Mouse (Mus musculus): ENCODE data around the gene Erich4. TPM values are rescaled to one million over a fixed set of nuclear protein-coding genes. Genes with fewer than 3 reads are reported as not detected.
A peak's percentile ranks its signal among the peaks of the same experiment; 100 is the strongest.

The Erich4 gene
- polyA plus RNA-seq, 2 experiments, result not detected

DNA sequence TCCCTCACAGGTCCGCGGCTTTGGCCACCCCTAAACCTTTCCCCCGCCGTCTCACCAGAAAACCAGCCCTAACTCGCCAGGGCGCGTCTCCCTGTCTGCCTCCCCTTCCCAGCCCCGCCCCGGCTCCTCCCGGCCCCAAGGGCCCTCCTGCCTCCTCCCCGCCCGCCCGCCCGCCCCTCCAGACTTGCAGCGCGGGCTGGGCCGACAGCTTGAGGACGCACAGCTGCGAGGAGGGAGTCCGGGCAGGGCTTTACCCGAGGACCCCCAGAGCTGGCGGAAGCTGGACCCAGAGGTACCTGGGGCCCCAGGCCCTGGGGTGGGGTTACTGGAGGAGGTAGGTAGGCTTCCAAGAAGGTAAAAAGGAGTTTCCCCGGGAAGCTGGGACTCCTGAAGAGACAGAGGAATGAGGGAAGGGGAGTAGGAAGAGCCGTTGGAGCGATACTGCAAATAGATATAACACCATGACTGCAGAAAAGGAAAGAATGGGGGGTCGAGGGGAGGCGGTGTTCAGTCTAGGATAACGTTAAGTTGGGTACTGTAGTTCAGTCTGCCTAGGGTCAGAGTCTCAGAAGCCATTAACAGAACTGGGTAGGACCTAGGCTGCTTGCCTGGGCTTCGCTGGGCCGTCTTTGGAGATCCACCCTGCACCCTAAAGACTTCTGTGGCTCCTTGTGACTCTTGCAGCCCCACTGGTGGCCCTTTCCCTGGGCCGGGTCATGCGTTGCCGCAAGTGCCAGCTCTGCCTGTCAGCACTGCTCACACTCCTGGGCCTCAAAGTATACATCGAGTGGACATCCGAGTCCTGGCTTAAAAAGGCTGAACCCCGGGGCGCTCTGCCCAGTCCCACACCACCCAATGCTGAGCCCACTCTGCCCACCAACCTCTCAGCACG lies 12.0 kb upstream of the Erich4 start:
- peak; percentile 60 for ATAC-seq (ENCODE audit: low FRiP score, low read depth)
- Histone ChIP-seq H3K4me1 (ENCODE audit: control insufficient read depth, insufficient read depth, low read length) (peaks cover 11% of the 10 kb centered on the region), H3K4me2 (replicated peaks; ENCODE audit: low read depth, low read length, severe bottlenecking) (peak overlapping the region; percentile 65), H3K9ac (ENCODE audit: low read depth, low read length, severe bottlenecking) (peak overlapping the region; percentile 53), H3K27me3 (ENCODE audit: control insufficient read depth, insufficient read depth, low read length) (no peaks in the 10 kb centered on the region), H3K9me3 (ENCODE audit: control insufficient read depth, low read length) (no peaks in the 10 kb centered on the region), H3K36me3 (ENCODE audit: control insufficient read depth, insufficient read depth, low read length) (peaks cover 45% of the 10 kb centered on the region), H3K4me3 (replicated peaks; ENCODE audit: low read length) (peak overlapping the region; percentile 38), H3K27ac (replicated peaks; ENCODE audit: low read depth, low read length) (no peak overlapping the region)
- peak; percentile 25 for DNase-seq (ENCODE audit: low spot score)
- 17% methylated on average over 37 of the region's 38 CpGs for WGBS
- no peak for TF ChIP-seq POLR2A (IDR thresholded peaks at IDR 0.05; ENCODE audit: borderline replicate concordance, extremely low read depth, insufficient read depth, insufficient read length)

DNA sequence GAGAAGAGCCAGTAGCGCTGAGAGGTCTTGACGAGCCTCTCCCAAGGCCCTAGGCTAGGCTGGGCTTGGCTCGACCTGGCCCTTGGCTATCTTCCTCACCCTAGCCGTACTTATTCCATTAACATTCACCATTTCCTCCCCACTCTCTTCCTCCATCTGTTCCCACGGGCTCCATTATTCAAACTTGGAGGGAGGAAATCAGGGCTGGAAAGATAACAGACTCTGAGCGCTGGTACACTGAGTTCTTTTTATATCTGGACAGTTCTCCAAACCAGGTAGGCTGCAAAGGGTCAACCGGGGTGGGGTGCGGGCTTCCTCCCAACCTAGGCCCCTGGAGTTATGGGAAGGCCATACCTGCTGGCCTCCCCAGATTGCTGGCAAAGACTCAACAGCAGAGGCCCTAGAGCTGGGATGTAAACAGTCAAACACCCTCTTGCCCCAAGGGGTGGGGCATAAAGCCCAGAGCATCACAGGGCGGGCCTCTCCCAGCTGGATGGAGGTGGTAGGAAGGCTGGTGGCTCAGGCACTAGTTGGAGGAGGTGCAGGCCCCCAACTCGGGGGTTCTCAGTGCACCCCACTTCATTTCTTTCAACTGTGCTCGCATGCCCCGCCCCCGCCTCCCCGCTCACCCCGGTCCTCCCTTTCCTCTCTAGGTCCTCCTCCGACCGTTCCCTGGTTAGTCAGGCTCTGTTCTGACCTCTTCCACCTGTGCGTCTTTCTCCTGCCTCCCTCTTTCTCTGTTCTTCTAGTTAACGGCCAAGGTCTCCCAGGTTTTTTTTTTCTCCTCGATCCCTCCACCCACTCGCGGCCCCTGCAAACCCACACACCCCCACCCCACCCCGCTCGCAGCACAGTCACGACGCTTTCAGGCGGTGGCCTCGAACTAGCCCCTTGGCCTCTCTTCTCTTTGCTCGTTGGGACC lies 11.1 kb upstream of the Erich4 start, which contains the start of gene B3gnt8:
B3gnt8 (plus strand) TSS at position 146 of the 922 bp plus-strand sequence.
- no peak for ATAC-seq (ENCODE audit: low FRiP score, low read depth)
- H3K27me3 ChIP-seq (ENCODE audit: control insufficient read depth, insufficient read depth, low read length), result no peaks in the 10 kb centered on the region
- H3K36me3 ChIP-seq (ENCODE audit: control insufficient read depth, insufficient read depth, low read length), result peaks cover 49% of the 10 kb centered on the region
- H3K4me2 ChIP-seq (replicated peaks; ENCODE audit: low read depth, low read length, severe bottlenecking), result peak within 1 kb of the TSS; percentile 65
- WGBS, result 22% methylated on average over 24 of the region's 29 CpGs
- H3K4me1 ChIP-seq (ENCODE audit: control insufficient read depth, insufficient read depth, low read length), result peaks cover 11% of the 10 kb centered on the region
- H3K9ac ChIP-seq (ENCODE audit: low read depth, low read length, severe bottlenecking), result peak within 1 kb of the TSS; percentile 53
- TF ChIP-seq POLR2A (IDR thresholded peaks at IDR 0.05; ENCODE audit: borderline replicate concordance, extremely low read depth, insufficient read depth, insufficient read length), result no peak
- DNase-seq (ENCODE audit: low spot score), result no peak
- H3K9me3 ChIP-seq (ENCODE audit: control insufficient read depth, low read length), result no peaks in the 10 kb centered on the region
- H3K4me3 ChIP-seq (replicated peaks; ENCODE audit: low read length), result peak within 1 kb of the TSS; percentile 38
- H3K27ac ChIP-seq (replicated peaks; ENCODE audit: low read depth, low read length), result no peak within 1 kb of the TSS

DNA sequence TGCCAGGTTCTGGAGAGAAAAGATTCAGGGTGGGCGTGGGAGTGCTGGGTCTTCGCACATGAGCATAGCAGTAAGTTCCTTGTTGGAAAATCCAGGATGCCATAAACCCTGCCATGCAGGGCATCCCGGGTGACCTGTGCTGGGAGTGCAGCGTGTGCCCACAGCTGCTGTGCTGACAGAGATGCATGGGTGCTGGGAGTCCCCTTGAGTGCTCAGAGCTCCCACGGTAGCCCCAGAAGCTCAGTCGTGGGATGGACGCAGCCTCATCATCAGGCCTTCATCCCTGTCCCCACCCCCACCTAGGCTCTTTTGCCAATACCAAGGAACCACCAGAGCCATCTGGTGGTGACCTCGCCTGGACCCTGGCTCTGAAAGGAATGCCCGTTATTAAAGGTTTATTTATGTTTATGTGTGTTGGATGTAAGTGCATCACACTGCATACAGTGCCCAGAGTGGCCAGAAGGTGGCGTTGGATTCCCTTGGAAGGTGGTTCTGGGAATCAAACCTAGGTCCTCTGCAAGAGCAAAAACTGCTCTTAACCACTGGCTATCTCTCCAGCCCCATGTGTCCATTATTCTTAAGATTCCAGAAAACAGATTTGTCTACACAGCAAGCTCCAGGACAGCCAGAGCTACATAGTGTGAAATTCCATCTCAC lies 10.0 kb upstream of the Erich4 start:
- H3K4me3 ChIP-seq (replicated peaks; ENCODE audit: low read length), result no peak overlapping the region
- DNase-seq (ENCODE audit: low spot score), result no peak
- H3K27me3 ChIP-seq (ENCODE audit: control insufficient read depth, insufficient read depth, low read length), result no peaks in the 10 kb centered on the region
- no peak overlapping the region for H3K4me2 ChIP-seq (replicated peaks; ENCODE audit: low read depth, low read length, severe bottlenecking)
- H3K27ac ChIP-seq (replicated peaks; ENCODE audit: low read depth, low read length), result no peak overlapping the region
- TF ChIP-seq POLR2A (IDR thresholded peaks at IDR 0.05; ENCODE audit: borderline replicate concordance, extremely low read depth, insufficient read depth, insufficient read length), result no peak
- no peaks in the 10 kb centered on the region for H3K9me3 ChIP-seq (ENCODE audit: control insufficient read depth, low read length)
- WGBS, result 75% methylated on average over 10 of the region's 10 CpGs
- ATAC-seq (ENCODE audit: low FRiP score, low read depth), result no peak
- peaks cover 11% of the 10 kb centered on the region for H3K4me1 ChIP-seq (ENCODE audit: control insufficient read depth, insufficient read depth, low read length)
- peaks cover 44% of the 10 kb centered on the region for H3K36me3 ChIP-seq (ENCODE audit: control insufficient read depth, insufficient read depth, low read length)
- H3K9ac ChIP-seq (ENCODE audit: low read depth, low read length, severe bottlenecking), result no peak overlapping the region

DNA sequence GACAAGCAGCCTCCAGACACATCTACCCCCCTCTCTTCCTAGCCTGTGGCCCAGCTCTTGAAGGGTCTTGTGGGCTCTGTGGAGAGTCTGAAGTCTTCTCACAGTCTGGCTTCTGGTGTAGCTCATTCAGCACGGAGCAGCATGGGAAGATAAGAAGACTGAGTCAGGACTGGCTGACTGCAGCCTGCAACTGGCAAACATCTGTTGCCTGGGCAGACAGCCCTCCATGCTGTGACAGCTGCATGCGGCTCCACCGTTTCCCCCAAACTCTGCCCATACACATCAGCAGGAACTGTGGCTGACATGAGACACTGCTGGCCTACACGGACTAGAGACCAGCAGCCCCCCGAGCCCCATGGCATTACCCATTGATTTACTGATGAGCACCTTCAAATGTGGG lies 9.2 kb upstream of the Erich4 start:
- DNase-seq (ENCODE audit: low spot score) (peak; percentile 15), ATAC-seq (ENCODE audit: low FRiP score, low read depth) (peak; percentile 24; the same call in 1 of the 2 replicates)
- Histone ChIP-seq H3K27me3 (ENCODE audit: control insufficient read depth, insufficient read depth, low read length) (no peaks in the 10 kb centered on the region), H3K4me2 (replicated peaks; ENCODE audit: low read depth, low read length, severe bottlenecking) (no peak overlapping the region), H3K4me1 (ENCODE audit: control insufficient read depth, insufficient read depth, low read length) (peaks cover 14% of the 10 kb centered on the region), H3K4me3 (replicated peaks; ENCODE audit: low read length) (no peak overlapping the region), H3K9ac (ENCODE audit: low read depth, low read length, severe bottlenecking) (no peak overlapping the region), H3K36me3 (ENCODE audit: control insufficient read depth, insufficient read depth, low read length) (peaks cover 36% of the 10 kb centered on the region), H3K27ac (replicated peaks; ENCODE audit: low read depth, low read length) (no peak overlapping the region), H3K9me3 (ENCODE audit: control insufficient read depth, low read length) (no peaks in the 10 kb centered on the region)
- WGBS, result 72% methylated on average over 5 of the region's 5 CpGs
- TF ChIP-seq POLR2A (IDR thresholded peaks at IDR 0.05; ENCODE audit: borderline replicate concordance, extremely low read depth, insufficient read depth, insufficient read length), result no peak

Data from limb, embryonic 14.5 days (tissue).